Mouse (Mus musculus): ENCODE measurements at regions not wholly inside any gene's neighbourhood (a gene's known extent, or its start where the extent isn't known, plus 50 kb on each side); places are given as distances from the start of the nearest gene placed in this dataset.

- DNase-seq (ENCODE audit: inconsistent ontology term), result peak; percentile 27
These were observed 280.3 kb downstream of the Sox11 start for GRCm38 (mm10) chr12:27062061-27062461.

GRCm38 (mm10) chr12:27060899-27061762 lies 281.2 kb downstream of the Sox11 start:
- DNase-seq (ENCODE audit: inconsistent ontology term), result no peak

- no peak for DNase-seq (ENCODE audit: inconsistent ontology term)
These were observed 282.5 kb downstream of the Sox11 start for GRCm38 (mm10) chr12:27059885-27060284.

GRCm38 (mm10) chr12:27054411-27054810 lies 288.0 kb downstream of the Sox11 start:
- no peak for DNase-seq (ENCODE audit: inconsistent ontology term)

- no peak for DNase-seq (ENCODE audit: inconsistent ontology term)
These were observed 304.5 kb downstream of the Sox11 start for GRCm38 (mm10) chr12:27037922-27038321.

- DNase-seq (ENCODE audit: inconsistent ontology term), result no peak
These were observed 322.6 kb downstream of the Sox11 start for GRCm38 (mm10) chr12:27019751-27020150.

GRCm38 (mm10) chr12:27018366-27018765 lies 324.0 kb downstream of the Sox11 start:
- no peak for DNase-seq (ENCODE audit: inconsistent ontology term)

GRCm38 (mm10) chr12:26999287-26999686 lies 343.1 kb downstream of the Sox11 start:
- no peak for DNase-seq (ENCODE audit: inconsistent ontology term)

- DNase-seq (ENCODE audit: inconsistent ontology term), result peak; percentile 84
These were observed 365.9 kb downstream of the Sox11 start for GRCm38 (mm10) chr12:26976284-26977065.

- no peak for DNase-seq (ENCODE audit: inconsistent ontology term)
These were observed 369.8 kb downstream of the Sox11 start for GRCm38 (mm10) chr12:26972495-26973113.

GRCm38 (mm10) chr12:26967018-26967737 lies 375.2 kb downstream of the Sox11 start:
- no peak for DNase-seq (ENCODE audit: inconsistent ontology term)

- DNase-seq (ENCODE audit: inconsistent ontology term), result no peak
These were observed 378.5 kb downstream of the Sox11 start for GRCm38 (mm10) chr12:26963917-26964316.

- DNase-seq (ENCODE audit: inconsistent ontology term), result peak; percentile 58
These were observed 402.5 kb downstream of the Sox11 start for GRCm38 (mm10) chr12:26939831-26940230.

- DNase-seq (ENCODE audit: inconsistent ontology term), result no peak
These were observed 404.5 kb downstream of the Sox11 start for GRCm38 (mm10) chr12:26937836-26938235.

- no peak for DNase-seq (ENCODE audit: inconsistent ontology term)
These were observed 405.5 kb downstream of the Sox11 start for GRCm38 (mm10) chr12:26936696-26937458.

GRCm38 (mm10) chr12:26930155-26930867 lies 412.1 kb downstream of the Sox11 start:
- DNase-seq (ENCODE audit: inconsistent ontology term), result no peak

- no peak for DNase-seq (ENCODE audit: inconsistent ontology term)
These were observed 436.2 kb downstream of the Sox11 start for GRCm38 (mm10) chr12:26906126-26906525.

GRCm38 (mm10) chr12:26903894-26904272 lies 434.9 kb downstream of the Cmpk2 start:
- no peak for DNase-seq (ENCODE audit: inconsistent ontology term)

GRCm38 (mm10) chr12:26903073-26903893 lies 434.3 kb downstream of the Cmpk2 start:
- no peak for DNase-seq (ENCODE audit: inconsistent ontology term)

All from Muller cell, postnatal 12 days (primary cell).